Mouse (Mus musculus): ENCODE results near the gene Txnrd2. TPM values are rescaled to one million over a fixed set of nuclear protein-coding genes. Genes with fewer than 3 reads are reported as not detected.

Gene Txnrd2
- polyA plus RNA-seq, 1 experiment from 2014 or later: 40.1 TPM

GRCm38 (mm10) chr16:18490894-18491293 is 64.7 kb downstream of the Txnrd2 start:
- H3K4me3 ChIP-seq: no peak overlapping the region
- no peaks in the 10 kb centered on the region for H3K36me3 ChIP-seq
- WGBS: 50% methylated on average over 1 of the region's 1 CpGs
- H3K27ac ChIP-seq: no peak overlapping the region
- DNase-seq (ENCODE audit: low spot score): no peak
- H3K27me3 ChIP-seq (ENCODE audit: insufficient read depth, poor library complexity, severe bottlenecking): no peaks in the 10 kb centered on the region
- H3K4me1 ChIP-seq: no peaks in the 10 kb centered on the region
- no peaks in the 10 kb centered on the region for H3K9me3 ChIP-seq

- no peak for DNase-seq (ENCODE audit: low spot score)
These were observed 71.8 kb downstream of the Txnrd2 start for GRCm38 (mm10) chr16:18497865-18498515.

GRCm38 (mm10) chr16:18498558-18498990 is 72.4 kb downstream of the Txnrd2 start, which contains the start of the genes Gnb1l and Rtl10:
Gene Gnb1l, plus strand, starts transcription at chr16:18498713.
Gene Rtl10, plus strand, starts transcription at chr16:18498901.
- H3K9me3 ChIP-seq: no peaks in the 10 kb centered on the region
- H3K27me3 ChIP-seq (ENCODE audit: insufficient read depth, poor library complexity, severe bottlenecking): no peaks in the 10 kb centered on the region
- peak; percentile 97 for DNase-seq (ENCODE audit: low spot score)
- WGBS: under 1% methylated on average over 51 of the region's 51 CpGs
- H3K36me3 ChIP-seq: peaks cover 23% of the 10 kb centered on the region
- peak within 1 kb of the TSS; percentile 74 for H3K4me3 ChIP-seq
- peaks cover 18% of the 10 kb centered on the region for H3K4me1 ChIP-seq
- peak within 1 kb of the TSS; percentile 92 for H3K27ac ChIP-seq

More at GRCm38 (mm10) chr16:18497865-18498515, 71.8 kb downstream of the Txnrd2 start:
- H3K9me3 ChIP-seq: no peaks in the 10 kb centered on the region
- H3K36me3 ChIP-seq: peaks cover 20% of the 10 kb centered on the region
- no peaks in the 10 kb centered on the region for H3K27me3 ChIP-seq (ENCODE audit: insufficient read depth, poor library complexity, severe bottlenecking)
- H3K4me1 ChIP-seq: peaks cover 18% of the 10 kb centered on the region
- H3K27ac ChIP-seq: peak overlapping the region; percentile 92
- 9% methylated on average over 6 of the region's 6 CpGs for WGBS
- H3K4me3 ChIP-seq: peak overlapping the region; percentile 74

GRCm38 (mm10) chr16:18498996-18499395 is 72.8 kb downstream of the Txnrd2 start:
- no peak for DNase-seq (ENCODE audit: low spot score)
- WGBS: under 1% methylated on average over 24 of the region's 24 CpGs
- Histone ChIP-seq H3K4me3 (peak overlapping the region; percentile 74), H3K36me3 (peaks cover 25% of the 10 kb centered on the region), H3K27me3 (ENCODE audit: insufficient read depth, poor library complexity, severe bottlenecking) (no peaks in the 10 kb centered on the region), H3K27ac (peak overlapping the region; percentile 92), H3K4me1 (peaks cover 18% of the 10 kb centered on the region), H3K9me3 (no peaks in the 10 kb centered on the region)

- H3K4me1 ChIP-seq: peaks cover 18% of the 10 kb centered on the region
- H3K9me3 ChIP-seq: no peaks in the 10 kb centered on the region
- DNase-seq (ENCODE audit: low spot score): no peak
- no peak overlapping the region for H3K4me3 ChIP-seq
- no peak overlapping the region for H3K27ac ChIP-seq
- 93% methylated on average over 6 of the region's 6 CpGs for WGBS
- no peaks in the 10 kb centered on the region for H3K27me3 ChIP-seq (ENCODE audit: insufficient read depth, poor library complexity, severe bottlenecking)
- peaks cover 25% of the 10 kb centered on the region for H3K36me3 ChIP-seq
These were observed 75.3 kb downstream of the Txnrd2 start for GRCm38 (mm10) chr16:18501531-18501930.

- Histone ChIP-seq H3K4me1 (peaks cover 12% of the 10 kb centered on the region), H3K36me3 (peaks cover 25% of the 10 kb centered on the region), H3K9me3 (no peaks in the 10 kb centered on the region), H3K27me3 (ENCODE audit: insufficient read depth, poor library complexity, severe bottlenecking) (0 out of 2 replicates have a peak, but pooled peaks cover 5% of the 10 kb centered on the region), H3K27ac (no peak overlapping the region), H3K4me3 (no peak overlapping the region)
- 91% methylated on average over 14 of the region's 14 CpGs for WGBS
- no peak for DNase-seq (ENCODE audit: low spot score)
These were observed 77.6 kb downstream of the Txnrd2 start for GRCm38 (mm10) chr16:18503566-18504342.

- H3K27ac ChIP-seq: no peak overlapping the region
- no peak overlapping the region for H3K4me3 ChIP-seq
- no peak for DNase-seq (ENCODE audit: low spot score)
- 0 out of 2 replicates have a peak, but pooled peaks cover 9% of the 10 kb centered on the region for H3K27me3 ChIP-seq (ENCODE audit: insufficient read depth, poor library complexity, severe bottlenecking)
- H3K4me1 ChIP-seq: peaks cover 12% of the 10 kb centered on the region
- H3K9me3 ChIP-seq: no peaks in the 10 kb centered on the region
- WGBS: 92% methylated on average over 3 of the region's 3 CpGs
- H3K36me3 ChIP-seq: peaks cover 12% of the 10 kb centered on the region
These were observed 80.5 kb downstream of the Txnrd2 start for GRCm38 (mm10) chr16:18506524-18507199.

GRCm38 (mm10) chr16:18507200-18507549 is 81.0 kb downstream of the Txnrd2 start:
- Histone ChIP-seq H3K36me3 (peaks cover 7% of the 10 kb centered on the region), H3K27ac (no peak overlapping the region), H3K4me1 (peaks cover 12% of the 10 kb centered on the region), H3K9me3 (no peaks in the 10 kb centered on the region), H3K27me3 (ENCODE audit: insufficient read depth, poor library complexity, severe bottlenecking) (0 out of 2 replicates have a peak, but pooled peaks cover 9% of the 10 kb centered on the region), H3K4me3 (no peak overlapping the region)
- 59% methylated on average over 1 of the region's 1 CpGs for WGBS
- no peak for DNase-seq (ENCODE audit: low spot score)

- WGBS: 78% methylated on average over 5 of the region's 5 CpGs
- Histone ChIP-seq H3K27ac (no peak overlapping the region), H3K36me3 (no peaks in the 10 kb centered on the region), H3K27me3 (ENCODE audit: insufficient read depth, poor library complexity, severe bottlenecking) (0 out of 2 replicates have a peak, but pooled peaks cover 9% of the 10 kb centered on the region), H3K4me1 (peaks cover 12% of the 10 kb centered on the region), H3K9me3 (no peaks in the 10 kb centered on the region), H3K4me3 (no peak overlapping the region)
- DNase-seq (ENCODE audit: low spot score): no peak
These were observed 85.6 kb downstream of the Txnrd2 start for GRCm38 (mm10) chr16:18511741-18512140.

- Histone ChIP-seq H3K27me3 (ENCODE audit: insufficient read depth, poor library complexity, severe bottlenecking) (0 out of 2 replicates have a peak, but pooled peaks cover 4% of the 10 kb centered on the region), H3K9me3 (no peaks in the 10 kb centered on the region), H3K4me3 (no peak overlapping the region), H3K36me3 (no peaks in the 10 kb centered on the region), H3K27ac (no peak overlapping the region), H3K4me1 (peaks cover 12% of the 10 kb centered on the region)
- no peak for DNase-seq (ENCODE audit: low spot score)
- WGBS: 74% methylated on average over 6 of the region's 6 CpGs
These were observed 87.3 kb downstream of the Txnrd2 start for GRCm38 (mm10) chr16:18513508-18513907.

- no peaks in the 10 kb centered on the region for H3K36me3 ChIP-seq
- H3K4me3 ChIP-seq: no peak overlapping the region
- H3K4me1 ChIP-seq: no peaks in the 10 kb centered on the region
- no peaks in the 10 kb centered on the region for H3K27me3 ChIP-seq (ENCODE audit: insufficient read depth, poor library complexity, severe bottlenecking)
- H3K27ac ChIP-seq: no peak overlapping the region
- H3K9me3 ChIP-seq: no peaks in the 10 kb centered on the region
- DNase-seq (ENCODE audit: low spot score): no peak
These were observed 91.9 kb downstream of the Txnrd2 start for GRCm38 (mm10) chr16:18518091-18518490.

- Histone ChIP-seq H3K27me3 (ENCODE audit: insufficient read depth, poor library complexity, severe bottlenecking) (no peaks in the 10 kb centered on the region), H3K9me3 (no peaks in the 10 kb centered on the region), H3K36me3 (no peaks in the 10 kb centered on the region), H3K27ac (no peak overlapping the region), H3K4me1 (no peaks in the 10 kb centered on the region), H3K4me3 (no peak overlapping the region)
- DNase-seq (ENCODE audit: low spot score): no peak
- WGBS: 88% methylated on average over 8 of the region's 8 CpGs
These were observed 97.5 kb downstream of the Txnrd2 start for GRCm38 (mm10) chr16:18523563-18524245.
